Mouse (Mus musculus) liver, postnatal 0 days (tissue): Measurements from ENCODE around the gene Ablim1.

ENCODE experiments used
- CTCF ChIP-seq: sonication (generic); IDR thresholded peaks from 2 replicates; pipeline ENCODE4 v1.5.1; 2016; ENCODE audit warnings: antibody characterized with exemption, low read depth
- EP300 ChIP-seq: IDR thresholded peaks from 2 replicates; pipeline ENCODE4 v1.6.1; 2016; ENCODE audit warnings: antibody characterized with exemption, low read depth, mild to moderate bottlenecking

DNA sequence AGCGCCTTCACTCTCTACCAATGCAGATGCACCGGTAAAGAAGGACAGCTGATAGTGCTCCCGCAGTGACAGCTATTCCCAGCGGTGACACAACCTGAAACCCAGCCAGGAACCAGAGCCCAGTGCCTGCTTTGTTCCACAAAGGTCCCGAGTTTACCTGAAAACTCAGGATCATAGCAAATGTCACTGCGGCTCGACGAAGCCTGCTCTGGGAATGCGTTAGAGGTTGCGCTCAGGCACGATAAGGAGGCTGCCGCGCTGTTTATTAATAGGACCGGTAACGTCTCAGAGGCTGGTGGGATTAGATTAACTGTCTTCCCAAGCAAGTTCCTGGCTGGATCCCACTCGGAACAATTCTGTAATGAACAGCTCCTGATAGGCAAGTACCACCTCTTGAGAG is 43.0 kb downstream of the Ablim1 start:
- no peak for TF ChIP-seq EP300
- TF ChIP-seq CTCF, result no peak
